Mouse (Mus musculus) testis, postnatal 10 days (tissue): ENCODE results near the gene Gpr107.
A peak's percentile ranks its signal among the peaks of the same experiment; 100 is the strongest.

Experiments used
- DNase-seq: peaks from one replicate; pipeline ENCODE4 v3.0.0; 2021; ENCODE audit warnings: low spot score

Gene Gpr107

GRCm38 (mm10) chr2:31151892-31152812, at the start of gene Gpr107:
Gpr107 (plus strand) TSS chr2:31152316.
- DNase-seq: peak; percentile 84

GRCm38 (mm10) chr2:31103321-31103720, 48.8 kb upstream of the Gpr107 start:
- DNase-seq: no peak

DNA sequence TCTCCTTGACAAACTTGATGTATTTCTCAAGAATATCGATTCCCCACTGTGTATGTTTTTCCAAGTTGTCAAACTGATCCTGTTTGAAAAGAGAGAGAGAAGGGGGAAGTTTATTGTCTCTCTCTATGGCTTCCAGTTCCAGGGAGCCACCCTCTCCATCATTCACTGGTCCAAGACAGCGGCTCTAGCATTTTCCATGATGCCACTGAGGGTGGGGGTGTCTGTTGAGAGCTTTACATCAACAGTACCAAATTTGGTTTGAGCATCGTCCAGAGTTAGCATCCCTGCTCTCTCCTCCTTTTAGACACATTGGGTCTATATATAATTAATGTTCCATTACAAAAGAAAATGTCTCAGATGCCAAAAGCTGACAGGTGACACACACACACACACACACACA, 46.8 kb upstream of the Gpr107 start:
- DNase-seq: no peak

- no peak for DNase-seq
These were observed 46.1 kb upstream of the Gpr107 start for GRCm38 (mm10) chr2:31106004-31106403.

DNA sequence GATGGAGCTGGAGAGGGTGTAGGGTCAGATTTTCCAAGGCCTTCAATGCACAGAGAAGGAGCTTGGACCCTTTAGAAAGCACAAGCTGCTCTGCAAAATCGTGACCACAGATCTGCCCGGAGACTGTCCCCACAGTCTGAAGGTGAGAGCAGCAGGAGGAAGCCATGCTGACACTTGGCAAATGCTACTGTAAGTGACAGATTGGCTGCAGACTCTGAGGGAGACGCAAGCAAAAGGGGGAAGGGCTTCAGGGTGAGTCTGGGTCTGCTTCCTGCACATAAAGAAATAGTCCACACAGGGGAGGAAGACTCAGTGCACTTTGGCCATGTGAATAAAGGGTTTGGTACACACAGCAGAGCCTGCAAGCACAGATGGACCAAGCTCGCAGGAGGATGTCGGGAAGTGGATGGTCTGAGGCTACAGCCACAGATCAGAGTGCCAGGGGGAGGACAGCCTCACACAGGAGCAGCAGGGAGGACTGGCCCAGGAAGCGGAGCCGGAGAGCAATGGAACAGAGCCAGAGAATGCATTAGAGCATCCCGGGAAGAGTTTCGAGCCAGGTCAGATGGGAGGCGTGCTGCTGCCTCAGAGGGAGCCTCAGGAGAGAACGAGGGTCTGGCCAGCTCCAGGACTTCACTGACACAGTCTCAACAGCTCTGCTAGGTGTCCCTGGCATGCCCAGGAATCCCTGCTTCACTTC, 45.3 kb upstream of the Gpr107 start:
- DNase-seq: peak; percentile 41

DNA sequence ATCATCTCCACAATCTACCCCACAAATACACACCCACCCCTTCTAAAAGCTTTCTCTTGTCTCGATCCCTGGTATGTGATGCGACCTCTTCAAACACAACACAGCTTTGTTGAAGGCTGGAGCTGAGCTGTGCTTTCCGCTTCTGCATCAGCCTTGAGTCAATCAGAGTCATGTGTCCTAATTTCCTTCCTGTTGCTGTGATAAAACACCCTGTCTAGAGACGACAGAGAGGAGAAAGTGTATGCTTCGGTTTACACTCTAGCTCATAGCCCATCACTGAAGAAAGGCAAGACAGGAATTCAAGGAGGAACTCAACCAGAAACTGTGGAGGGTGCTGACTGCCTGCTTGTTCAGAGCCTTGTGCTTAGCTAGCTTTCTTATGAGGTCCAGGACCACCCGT, 43.9 kb upstream of the Gpr107 start:
- no peak for DNase-seq

DNA sequence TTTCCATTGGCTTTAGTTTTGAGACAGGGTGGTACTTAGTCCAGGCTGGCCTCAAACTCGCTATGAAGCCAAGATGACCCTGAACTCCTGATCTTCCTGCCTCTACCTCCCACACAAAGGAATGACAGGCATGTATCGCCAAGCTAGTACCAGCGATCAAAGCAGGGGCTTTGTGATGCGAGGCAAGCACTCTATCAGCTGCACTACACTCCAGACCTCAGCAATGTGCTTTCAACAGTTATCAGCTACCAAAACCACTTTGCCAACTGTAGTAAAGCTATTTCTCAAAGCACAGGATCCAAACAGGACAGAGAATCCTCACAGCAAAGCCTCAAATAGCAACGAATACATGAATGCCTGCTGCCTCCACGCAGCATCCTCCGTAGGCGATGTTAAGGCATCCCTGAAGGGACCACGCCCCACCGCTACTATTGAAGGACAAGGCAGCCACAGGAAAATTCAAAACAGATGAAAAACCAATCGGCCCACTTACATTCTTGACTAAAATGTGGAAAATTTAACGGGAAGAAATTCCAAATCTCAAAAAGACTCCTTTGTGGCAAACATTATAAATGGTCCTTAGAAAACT, 42.1 kb upstream of the Gpr107 start:
- no peak for DNase-seq

DNA sequence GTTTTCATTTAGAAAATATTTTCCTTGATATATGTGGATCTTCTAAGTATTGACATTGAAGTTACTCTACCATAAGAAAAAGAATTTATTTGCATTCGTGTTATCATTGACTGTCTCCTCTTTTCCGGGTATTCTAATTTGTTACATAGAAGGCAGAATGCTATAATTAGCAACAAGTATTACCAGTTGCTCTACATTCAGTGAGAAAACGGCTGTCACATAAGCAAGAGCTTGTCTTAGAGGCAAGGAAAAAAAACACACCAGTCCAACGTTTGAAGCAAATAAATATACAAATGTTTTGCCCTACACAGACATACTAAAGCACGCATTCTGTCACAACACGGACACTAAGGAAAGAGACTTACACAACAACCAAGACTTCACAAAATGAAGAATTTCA, 40.4 kb upstream of the Gpr107 start:
- no peak for DNase-seq

- DNase-seq: no peak
These were observed 37.9 kb upstream of the Gpr107 start for GRCm38 (mm10) chr2:31114205-31114604.

GRCm38 (mm10) chr2:31115091-31115942, 36.8 kb upstream of the Gpr107 start:
- DNase-seq: no peak

DNA sequence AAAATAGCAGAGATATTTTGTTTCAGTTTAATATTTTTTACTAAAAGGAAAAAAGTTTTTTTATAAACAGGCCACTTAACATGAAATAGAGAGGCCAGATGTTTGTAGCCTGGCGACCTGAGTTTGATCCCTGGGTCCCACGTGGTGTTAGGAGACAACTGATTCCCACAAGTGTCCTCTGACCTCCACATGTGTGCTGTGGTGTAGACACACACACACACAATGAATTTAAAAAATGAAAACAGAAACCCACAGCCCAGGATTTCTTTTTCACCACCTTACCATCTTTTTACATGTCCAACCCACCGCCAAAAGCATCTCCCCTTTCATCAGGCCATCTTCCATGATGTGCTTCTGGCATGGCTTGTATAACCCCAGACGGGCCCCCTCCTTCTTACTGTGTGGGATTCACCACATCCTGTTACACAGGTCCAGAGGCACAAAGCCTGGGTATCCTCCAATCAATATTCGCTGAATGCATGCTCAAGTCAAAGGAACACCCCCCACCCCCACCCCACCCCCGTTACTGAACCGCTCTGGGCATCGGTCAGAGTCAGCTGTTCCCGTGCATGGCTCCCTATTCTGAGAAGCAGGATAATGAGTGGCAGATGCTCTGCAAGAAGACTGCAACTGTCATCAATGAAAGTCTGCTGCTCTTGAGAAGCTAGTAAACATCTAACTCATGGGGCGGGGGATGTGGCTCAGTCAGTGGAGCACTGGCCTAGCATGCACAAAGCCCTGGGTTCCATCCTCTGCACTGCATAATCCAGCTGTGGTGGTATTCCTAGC, 36.0 kb upstream of the Gpr107 start:
- no peak for DNase-seq

DNA sequence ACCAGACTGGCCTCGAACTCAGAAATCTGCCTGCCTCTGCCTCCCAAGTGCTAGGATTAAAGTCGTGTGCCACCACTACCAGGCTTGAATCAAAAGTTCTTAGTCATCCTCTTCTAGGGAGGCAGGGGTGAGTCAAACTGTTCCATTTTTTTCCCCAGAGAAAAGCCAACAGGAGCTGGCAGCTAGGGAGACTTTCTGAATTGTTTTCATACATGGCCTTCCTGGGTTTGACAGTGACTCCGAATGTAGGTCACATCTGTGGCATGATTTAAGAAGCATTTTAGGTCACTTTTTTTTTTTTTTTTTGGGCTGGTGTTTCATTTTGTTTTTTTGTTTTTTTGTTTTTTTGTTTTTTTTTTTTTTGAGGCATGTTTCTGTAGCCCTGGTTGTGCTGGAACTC, 33.9 kb upstream of the Gpr107 start:
- DNase-seq: no peak

DNA sequence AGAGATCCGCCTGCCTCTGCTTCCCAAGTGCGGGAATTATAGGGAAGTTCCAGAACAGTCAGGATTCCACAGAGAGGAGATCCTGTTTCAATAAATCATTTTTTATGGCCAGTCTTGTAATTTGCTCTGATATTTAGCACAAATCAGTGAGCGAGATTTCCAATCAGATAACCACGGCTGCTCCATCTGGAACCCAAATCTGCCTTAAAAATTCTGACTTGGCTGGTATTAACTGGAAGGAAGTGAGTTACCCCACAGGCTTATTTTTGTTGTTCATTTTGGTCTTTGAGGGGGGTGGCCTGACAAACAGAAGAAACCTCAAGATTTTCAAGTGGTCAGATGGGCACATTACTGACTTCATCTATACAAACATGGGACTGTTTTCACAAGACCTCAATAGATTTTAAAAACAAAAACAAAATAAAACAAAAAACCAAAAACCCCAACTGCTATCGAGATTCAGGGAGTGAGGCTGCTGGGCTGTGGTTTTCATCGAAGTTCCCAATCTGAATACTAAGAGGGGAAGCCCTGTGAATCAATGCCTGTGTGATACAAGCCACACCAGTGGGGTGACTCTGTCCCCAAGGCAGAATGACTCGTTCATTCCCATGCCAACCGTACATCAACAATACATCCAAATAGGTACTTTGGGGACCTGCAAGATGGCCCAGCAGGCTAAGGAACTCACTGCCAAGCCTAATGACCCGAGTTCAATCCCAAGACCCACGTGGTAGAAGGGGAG, 33.3 kb upstream of the Gpr107 start:
- DNase-seq: no peak

- DNase-seq: no peak
These were observed 32.3 kb upstream of the Gpr107 start for GRCm38 (mm10) chr2:31119795-31120194.

DNA sequence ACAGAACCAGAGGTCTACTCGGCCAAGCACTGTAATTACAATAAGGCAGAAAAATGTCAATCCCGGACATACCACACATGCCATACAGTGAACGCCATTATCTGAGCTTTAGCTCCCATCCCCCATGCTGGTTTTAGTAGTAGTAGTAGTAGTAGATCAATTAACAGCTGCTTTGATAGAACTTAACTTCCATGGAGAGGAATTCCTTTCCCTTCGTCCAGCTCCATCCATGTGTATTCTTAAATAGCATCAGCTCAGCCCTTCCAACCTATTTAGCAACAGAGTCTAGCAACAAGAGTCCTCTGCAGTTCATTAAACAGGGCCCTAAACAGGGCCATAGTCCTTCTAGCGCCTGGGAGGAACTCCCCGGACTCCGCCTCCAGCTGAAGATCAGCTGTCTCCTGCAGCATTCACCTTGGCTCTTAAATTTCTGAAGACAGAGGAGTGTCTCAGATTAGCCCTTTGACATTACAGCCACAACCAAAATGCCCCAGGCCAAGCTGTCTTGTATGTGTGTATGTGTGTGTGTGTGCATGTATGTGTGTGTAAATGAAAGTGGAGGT, 30.9 kb upstream of the Gpr107 start:
- no peak for DNase-seq

- DNase-seq: no peak
These were observed 29.3 kb upstream of the Gpr107 start for GRCm38 (mm10) chr2:31122806-31123205.

DNA sequence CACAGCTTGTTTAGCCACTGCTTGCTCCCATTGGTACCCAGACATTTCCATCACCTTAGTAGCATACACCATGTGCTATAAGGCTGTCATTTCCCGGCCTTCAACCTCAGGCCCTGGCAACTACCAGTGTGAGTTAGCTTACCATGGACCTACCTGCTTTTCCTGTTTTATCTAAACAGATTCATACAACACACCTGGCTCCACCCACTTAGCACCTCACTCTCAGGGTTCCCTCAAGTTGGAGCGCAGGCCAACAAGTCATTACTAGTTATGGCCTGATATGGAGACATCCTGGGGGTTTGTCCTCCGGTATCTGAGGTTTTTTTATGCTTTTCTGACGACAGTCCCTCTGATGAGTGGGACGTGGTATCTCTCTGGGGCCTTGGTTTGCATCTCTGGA, 28.6 kb upstream of the Gpr107 start:
- DNase-seq: no peak

DNA sequence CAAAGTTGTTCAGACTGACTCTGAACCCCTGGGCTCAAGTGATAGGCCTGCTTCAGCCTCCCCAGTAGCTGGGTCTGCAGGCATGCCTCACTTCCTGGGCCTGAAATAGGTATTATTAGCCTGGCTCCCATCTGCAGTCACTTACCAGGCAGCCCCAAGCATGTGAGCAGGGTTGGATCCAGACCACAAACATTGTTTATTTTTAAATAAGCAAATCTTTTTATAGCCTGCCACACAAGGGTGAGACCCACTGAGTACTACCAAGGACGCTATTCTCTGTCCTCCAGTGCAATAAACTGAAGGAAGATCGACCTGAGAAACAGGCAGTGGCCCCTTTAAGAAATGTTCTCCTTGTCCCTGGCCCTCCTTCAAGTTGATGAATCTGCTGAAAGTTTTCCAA, 27.4 kb upstream of the Gpr107 start:
- no peak for DNase-seq

GRCm38 (mm10) chr2:31125156-31125555, 27.0 kb upstream of the Gpr107 start:
- no peak for DNase-seq

GRCm38 (mm10) chr2:31126048-31126447, 26.1 kb upstream of the Gpr107 start:
- no peak for DNase-seq
